Mouse (Mus musculus) telencephalon, adult 2 months (tissue): ENCODE results near the gene Tiparp.

ENCODE experiments used
- DNase-seq: peaks from one replicate; pipeline ENCODE4 v3.0.0-alpha.2; 2011; ENCODE audit warnings: low read depth, low spot score

Tiparp gene

GRCm38 (mm10) chr3:65527691-65528601 lies at the start of gene Tiparp:
Tiparp (plus strand) TSS chr3:65528410.
- DNase-seq = peak; percentile 86

GRCm38 (mm10) chr3:65480676-65481075 lies 47.5 kb upstream of the Tiparp start:
- DNase-seq = no peak

- DNase-seq = no peak
Observed at GRCm38 (mm10) chr3:65482266-65482665, 45.9 kb upstream of the Tiparp start.

GRCm38 (mm10) chr3:65482698-65483407 lies 45.4 kb upstream of the Tiparp start:
- no peak for DNase-seq

- no peak for DNase-seq
Observed at GRCm38 (mm10) chr3:65484161-65484733, 44.0 kb upstream of the Tiparp start.

GRCm38 (mm10) chr3:65487419-65488088 lies 40.7 kb upstream of the Tiparp start:
- DNase-seq = no peak

- peak; percentile 43 for DNase-seq
Observed at GRCm38 (mm10) chr3:65488556-65489244, 39.5 kb upstream of the Tiparp start.

- DNase-seq = no peak
Observed at GRCm38 (mm10) chr3:65489601-65490000, 38.6 kb upstream of the Tiparp start.

- peak; percentile 10 for DNase-seq
Observed at GRCm38 (mm10) chr3:65494291-65494763, 33.9 kb upstream of the Tiparp start.

- DNase-seq = no peak
Observed at GRCm38 (mm10) chr3:65507766-65508165, 20.4 kb upstream of the Tiparp start.

- DNase-seq = no peak
Observed at GRCm38 (mm10) chr3:65510588-65510987, 17.6 kb upstream of the Tiparp start.

- no peak for DNase-seq
Observed at GRCm38 (mm10) chr3:65515751-65516150, 12.5 kb upstream of the Tiparp start.

GRCm38 (mm10) chr3:65516526-65516925 lies 11.7 kb upstream of the Tiparp start:
- no peak for DNase-seq

GRCm38 (mm10) chr3:65517141-65517540 lies 11.1 kb upstream of the Tiparp start:
- no peak for DNase-seq

- DNase-seq = no peak
Observed at GRCm38 (mm10) chr3:65517747-65518527, 10.3 kb upstream of the Tiparp start.

GRCm38 (mm10) chr3:65521391-65521790 lies 6.8 kb upstream of the Tiparp start:
- DNase-seq = no peak

GRCm38 (mm10) chr3:65523397-65523796 lies 4.8 kb upstream of the Tiparp start:
- DNase-seq = no peak

GRCm38 (mm10) chr3:65525731-65526130 lies 2.5 kb upstream of the Tiparp start:
- DNase-seq = no peak

GRCm38 (mm10) chr3:65527196-65527595 lies 1.0 kb upstream of the Tiparp start:
- no peak for DNase-seq
